Mouse (Mus musculus): ENCODE results near the gene Hlf.

Hlf gene

GRCm38 (mm10) chr11:90371470-90372100, 19.1 kb downstream of the Hlf start:
- in situ Hi-C loops (cut with MboI; ENCODE audit: low sequenced_read_pairs): no loop called here

GRCm38 (mm10) chr11:90370789-90371291, 19.9 kb downstream of the Hlf start:
- in situ Hi-C loops (cut with MboI; ENCODE audit: low sequenced_read_pairs): no loop called here

GRCm38 (mm10) chr11:90370367-90370766, 20.3 kb downstream of the Hlf start:
- in situ Hi-C loops (cut with MboI; ENCODE audit: low sequenced_read_pairs): no loop called here

- in situ Hi-C loops (cut with MboI; ENCODE audit: low sequenced_read_pairs): no loop called here
Measured at GRCm38 (mm10) chr11:90369605-90370004, 21.1 kb downstream of the Hlf start.

GRCm38 (mm10) chr11:90369115-90369514, 21.6 kb downstream of the Hlf start:
- in situ Hi-C loops (cut with MboI; ENCODE audit: low sequenced_read_pairs): no loop called here

- in situ Hi-C loops (cut with MboI; ENCODE audit: low sequenced_read_pairs): no loop called here
Measured at GRCm38 (mm10) chr11:90367894-90368860, 22.5 kb downstream of the Hlf start.

GRCm38 (mm10) chr11:90364865-90365264, 25.8 kb downstream of the Hlf start:
- in situ Hi-C loops (cut with MboI; ENCODE audit: low sequenced_read_pairs): no loop called here

GRCm38 (mm10) chr11:90363821-90364497, 26.7 kb downstream of the Hlf start:
- in situ Hi-C loops (cut with MboI; ENCODE audit: low sequenced_read_pairs): no loop called here

- in situ Hi-C loops (cut with MboI; ENCODE audit: low sequenced_read_pairs): no loop called here
Measured at GRCm38 (mm10) chr11:90363406-90363805, 27.3 kb downstream of the Hlf start.

GRCm38 (mm10) chr11:90360536-90360935, 30.2 kb downstream of the Hlf start:
- in situ Hi-C loops (cut with MboI; ENCODE audit: low sequenced_read_pairs): no loop called here

GRCm38 (mm10) chr11:90358063-90358462, 32.6 kb downstream of the Hlf start:
- in situ Hi-C loops (cut with MboI; ENCODE audit: low sequenced_read_pairs): no loop called here

GRCm38 (mm10) chr11:90357371-90357770, 33.3 kb downstream of the Hlf start:
- in situ Hi-C loops (cut with MboI; ENCODE audit: low sequenced_read_pairs): no loop called here

GRCm38 (mm10) chr11:90356495-90357304, 34.0 kb downstream of the Hlf start:
- in situ Hi-C loops (cut with MboI; ENCODE audit: low sequenced_read_pairs): no loop called here

GRCm38 (mm10) chr11:90356036-90356435, 34.7 kb downstream of the Hlf start:
- in situ Hi-C loops (cut with MboI; ENCODE audit: low sequenced_read_pairs): no loop called here

- in situ Hi-C loops (cut with MboI; ENCODE audit: low sequenced_read_pairs): no loop called here
Measured at GRCm38 (mm10) chr11:90355270-90355681, 35.4 kb downstream of the Hlf start.

GRCm38 (mm10) chr11:90352696-90353095, 38.0 kb downstream of the Hlf start:
- in situ Hi-C loops (cut with MboI; ENCODE audit: low sequenced_read_pairs): no loop called here

GRCm38 (mm10) chr11:90350153-90350512, 40.6 kb downstream of the Hlf start:
- in situ Hi-C loops (cut with MboI; ENCODE audit: low sequenced_read_pairs): no loop called here

- in situ Hi-C loops (cut with MboI; ENCODE audit: low sequenced_read_pairs): no loop called here
Measured at GRCm38 (mm10) chr11:90349486-90350152, 41.1 kb downstream of the Hlf start.

GRCm38 (mm10) chr11:90347667-90348459, 42.8 kb downstream of the Hlf start:
- in situ Hi-C loops (cut with MboI; ENCODE audit: low sequenced_read_pairs): no loop called here
